Mouse (Mus musculus): Measurements from ENCODE around the gene Fbh1. TPM values are rescaled to one million over a fixed set of nuclear protein-coding genes. Genes with fewer than 3 reads are reported as not detected.

The Fbh1 gene
- polyA plus RNA-seq, 1 experiment from 2014 or later = 112 TPM

GRCm38 (mm10) chr2:11766485-11767160 is 10.8 kb downstream of the Fbh1 start:
- 78% methylated on average over 5 of the region's 5 CpGs for WGBS

GRCm38 (mm10) chr2:11765694-11766093 is 11.7 kb downstream of the Fbh1 start:
- WGBS = 90% methylated on average over 4 of the region's 4 CpGs
- Histone ChIP-seq H3K4me1 (no peaks in the 10 kb centered on the region), H3K27me3 (ENCODE audit: low read depth, poor library complexity, severe bottlenecking) (no peaks in the 10 kb centered on the region), H3K9me3 (replicated peaks) (no peaks in the 10 kb centered on the region), H3K36me3 (peaks cover 90% of the 10 kb centered on the region), H3K27ac (replicated peaks) (no peak overlapping the region), H3K4me3 (no peak overlapping the region)
- DNase-seq (ENCODE audit: low spot score) = no peak

More at GRCm38 (mm10) chr2:11766485-11767160, 10.8 kb downstream of the Fbh1 start:
- Histone ChIP-seq H3K4me1 (no peaks in the 10 kb centered on the region), H3K36me3 (peaks cover 80% of the 10 kb centered on the region), H3K27ac (replicated peaks) (no peak overlapping the region), H3K27me3 (ENCODE audit: low read depth, poor library complexity, severe bottlenecking) (no peaks in the 10 kb centered on the region), H3K4me3 (no peak overlapping the region), H3K9me3 (replicated peaks) (no peaks in the 10 kb centered on the region)
- no peak for DNase-seq (ENCODE audit: low spot score)

DNA sequence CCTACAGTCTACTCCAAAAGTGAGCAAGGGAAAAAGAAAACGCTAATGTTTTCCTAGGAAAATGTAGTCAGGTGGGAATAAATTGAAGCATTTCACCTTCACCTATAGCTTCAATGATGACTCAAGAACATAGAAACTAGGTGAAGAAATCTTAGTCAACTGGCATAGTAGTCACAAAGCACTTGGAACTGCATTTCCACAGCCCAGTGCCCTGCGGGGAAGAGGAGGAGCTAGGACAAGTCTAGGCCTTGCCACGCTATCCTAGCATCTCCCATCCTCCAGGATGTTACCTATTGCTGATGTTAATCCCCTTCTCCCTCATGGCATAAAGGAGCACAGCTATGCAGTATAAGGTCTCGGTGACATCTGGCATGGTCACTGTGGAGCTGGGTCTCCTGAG is 14.8 kb downstream of the Fbh1 start:
- no peaks in the 10 kb centered on the region for H3K9me3 ChIP-seq (replicated peaks)
- 92% methylated on average over 4 of the region's 4 CpGs for WGBS
- DNase-seq (ENCODE audit: low spot score) = no peak
- peaks cover 100% of the 10 kb centered on the region for H3K36me3 ChIP-seq
- no peak overlapping the region for H3K27ac ChIP-seq (replicated peaks)
- no peaks in the 10 kb centered on the region for H3K4me1 ChIP-seq
- no peaks in the 10 kb centered on the region for H3K27me3 ChIP-seq (ENCODE audit: low read depth, poor library complexity, severe bottlenecking)
- H3K4me3 ChIP-seq = no peak overlapping the region

DNA sequence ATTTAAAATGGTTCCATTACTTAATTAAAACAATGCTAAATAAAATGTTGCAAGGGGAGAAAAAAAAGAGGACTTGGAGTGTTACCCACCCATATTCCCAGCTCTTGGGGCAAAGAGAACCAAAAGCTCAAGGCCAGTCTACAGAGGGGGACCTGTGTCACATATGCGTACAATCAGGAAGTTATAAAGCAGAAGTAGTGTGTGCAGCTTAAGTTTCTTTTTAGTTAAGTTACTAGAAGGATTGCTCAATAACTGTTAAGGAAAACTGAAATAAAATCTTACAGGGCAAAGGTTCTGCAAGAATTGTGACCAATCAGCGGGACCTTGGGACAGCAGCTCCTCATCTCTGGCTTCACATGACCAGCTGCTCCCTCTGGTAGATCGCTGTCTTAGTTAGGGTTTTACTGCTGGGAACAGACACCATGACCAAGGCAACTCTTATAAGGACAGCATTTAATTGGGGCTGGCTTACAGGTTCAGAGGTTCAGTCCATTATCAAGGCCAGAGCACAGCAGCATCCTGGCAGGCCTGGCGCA is 37.8 kb downstream of the Fbh1 start:
- DNase-seq (ENCODE audit: low spot score) = no peak
- Histone ChIP-seq H3K36me3 (peaks cover 65% of the 10 kb centered on the region), H3K4me3 (no peak overlapping the region), H3K4me1 (no peaks in the 10 kb centered on the region), H3K27ac (replicated peaks) (no peak overlapping the region), H3K27me3 (ENCODE audit: low read depth, poor library complexity, severe bottlenecking) (no peaks in the 10 kb centered on the region), H3K9me3 (replicated peaks) (no peaks in the 10 kb centered on the region)
- 92% methylated on average over 4 of the region's 4 CpGs for WGBS

DNA sequence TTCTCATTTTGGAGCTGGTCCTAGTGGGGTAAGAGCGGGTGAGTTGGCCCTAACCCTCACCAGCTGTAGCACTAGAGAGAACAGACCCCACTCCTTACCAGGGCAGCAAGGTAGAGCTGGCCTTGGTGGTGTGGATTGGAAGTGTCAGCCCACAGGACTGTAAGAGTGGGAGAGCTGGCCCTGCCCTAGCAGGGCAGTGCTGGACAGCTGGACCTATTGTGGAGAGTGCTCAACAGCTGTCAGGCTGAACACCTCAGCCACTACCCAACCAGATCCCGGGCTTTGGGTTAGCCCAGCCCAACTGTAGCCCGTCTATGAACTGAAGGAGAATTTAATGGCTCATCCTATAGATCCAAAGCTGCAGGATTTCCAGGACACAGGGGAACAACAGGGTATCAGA is 38.6 kb downstream of the Fbh1 start:
- H3K36me3 ChIP-seq = peaks cover 57% of the 10 kb centered on the region

DNA sequence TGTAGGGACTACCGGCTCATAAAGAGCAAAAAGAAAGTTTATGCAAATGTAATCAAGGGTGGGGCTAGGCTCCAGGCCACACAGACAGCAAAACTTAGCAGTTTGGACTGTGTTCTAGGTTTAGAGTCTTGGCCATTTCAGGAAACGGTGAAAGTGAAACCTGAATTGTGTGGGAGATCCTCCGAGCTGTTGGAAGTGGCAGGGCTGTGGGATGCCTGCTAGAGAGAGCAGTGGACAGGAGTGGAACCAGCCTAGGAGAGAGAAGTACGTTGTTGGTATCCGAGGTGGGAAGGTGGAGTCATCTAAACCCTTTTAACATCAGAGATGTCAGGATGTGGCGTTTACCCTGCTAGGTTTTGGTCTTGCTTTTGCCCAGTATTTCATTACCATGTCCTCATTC is 41.5 kb downstream of the Fbh1 start:
- Histone ChIP-seq H3K4me3 (no peak overlapping the region), H3K4me1 (no peaks in the 10 kb centered on the region), H3K27ac (replicated peaks) (no peak overlapping the region), H3K9me3 (replicated peaks) (no peaks in the 10 kb centered on the region), H3K36me3 (peaks cover 28% of the 10 kb centered on the region), H3K27me3 (ENCODE audit: low read depth, poor library complexity, severe bottlenecking) (no peaks in the 10 kb centered on the region)
- DNase-seq (ENCODE audit: low spot score) = no peak
- 94% methylated on average over 6 of the region's 6 CpGs for WGBS

More for the DNA sequence above, 38.6 kb downstream of the Fbh1 start:
- H3K4me1 ChIP-seq = no peaks in the 10 kb centered on the region
- no peaks in the 10 kb centered on the region for H3K27me3 ChIP-seq (ENCODE audit: low read depth, poor library complexity, severe bottlenecking)
- no peak overlapping the region for H3K4me3 ChIP-seq
- no peaks in the 10 kb centered on the region for H3K9me3 ChIP-seq (replicated peaks)
- DNase-seq (ENCODE audit: low spot score) = no peak
- 87% methylated on average over 3 of the region's 3 CpGs for WGBS
- no peak overlapping the region for H3K27ac ChIP-seq (replicated peaks)

- Histone ChIP-seq H3K36me3 (peaks cover 2% of the 10 kb centered on the region; the same call in 1 of the 2 replicates), H3K4me3 (no peak overlapping the region), H3K27ac (replicated peaks) (no peak overlapping the region), H3K9me3 (replicated peaks) (no peaks in the 10 kb centered on the region), H3K4me1 (no peaks in the 10 kb centered on the region), H3K27me3 (ENCODE audit: low read depth, poor library complexity, severe bottlenecking) (no peaks in the 10 kb centered on the region)
- no peak for DNase-seq (ENCODE audit: low spot score)
- WGBS = 80% methylated on average over 5 of the region's 5 CpGs
Observed at GRCm38 (mm10) chr2:11732978-11733377, 44.4 kb downstream of the Fbh1 start.

DNA sequence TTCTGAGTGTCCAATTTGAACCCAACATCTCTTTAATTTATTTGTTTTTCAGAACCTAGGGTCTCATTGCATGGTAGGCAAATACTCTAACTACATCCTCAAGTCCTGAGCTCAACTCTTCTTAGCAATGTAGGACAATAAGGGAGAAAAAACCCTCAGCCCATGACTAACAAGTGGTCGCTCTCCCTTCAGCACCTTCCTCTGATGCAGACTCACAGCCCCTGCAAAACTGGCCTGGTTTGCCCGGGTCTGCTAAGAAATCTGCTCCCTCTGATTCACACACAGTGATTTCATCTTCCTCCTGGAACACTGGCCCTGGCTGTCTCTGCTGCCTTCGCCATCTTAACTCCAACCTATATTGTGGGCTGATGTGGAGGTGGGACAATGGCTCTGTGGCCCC is 48.3 kb downstream of the Fbh1 start:
- Histone ChIP-seq H3K27me3 (ENCODE audit: low read depth, poor library complexity, severe bottlenecking) (no peaks in the 10 kb centered on the region), H3K4me3 (no peak overlapping the region), H3K36me3 (no peaks in the 10 kb centered on the region), H3K4me1 (no peaks in the 10 kb centered on the region), H3K27ac (replicated peaks) (no peak overlapping the region), H3K9me3 (replicated peaks) (no peaks in the 10 kb centered on the region)
- no peak for DNase-seq (ENCODE audit: low spot score)
- 65% methylated on average over 3 of the region's 3 CpGs for WGBS

- no peak overlapping the region for H3K4me3 ChIP-seq
- no peaks in the 10 kb centered on the region for H3K9me3 ChIP-seq (replicated peaks)
- H3K27ac ChIP-seq (replicated peaks) = no peak overlapping the region
- WGBS = 91% methylated on average over 5 of the region's 5 CpGs
- no peaks in the 10 kb centered on the region for H3K36me3 ChIP-seq
- no peaks in the 10 kb centered on the region for H3K4me1 ChIP-seq
- H3K27me3 ChIP-seq (ENCODE audit: low read depth, poor library complexity, severe bottlenecking) = no peaks in the 10 kb centered on the region
- no peak for DNase-seq (ENCODE audit: low spot score)
Observed at GRCm38 (mm10) chr2:11727574-11727973, 49.8 kb downstream of the Fbh1 start.

GRCm38 (mm10) chr2:11722564-11722963 is 54.8 kb downstream of the Fbh1 start:
- no peaks in the 10 kb centered on the region for H3K36me3 ChIP-seq
- no peak overlapping the region for H3K4me3 ChIP-seq
- no peak overlapping the region for H3K27ac ChIP-seq (replicated peaks)
- H3K4me1 ChIP-seq = no peaks in the 10 kb centered on the region
- 94% methylated on average over 9 of the region's 9 CpGs for WGBS
- DNase-seq (ENCODE audit: low spot score) = no peak
- no peaks in the 10 kb centered on the region for H3K9me3 ChIP-seq (replicated peaks)
- no peaks in the 10 kb centered on the region for H3K27me3 ChIP-seq (ENCODE audit: low read depth, poor library complexity, severe bottlenecking)

- Histone ChIP-seq H3K4me3 (no peak overlapping the region), H3K27me3 (ENCODE audit: low read depth, poor library complexity, severe bottlenecking) (no peaks in the 10 kb centered on the region), H3K9me3 (replicated peaks) (no peaks in the 10 kb centered on the region), H3K27ac (replicated peaks) (no peak overlapping the region), H3K4me1 (no peaks in the 10 kb centered on the region), H3K36me3 (no peaks in the 10 kb centered on the region)
- no peak for DNase-seq (ENCODE audit: low spot score)
- 81% methylated on average over 2 of the region's 2 CpGs for WGBS
Observed at GRCm38 (mm10) chr2:11718573-11718972, 58.8 kb downstream of the Fbh1 start.

DNA sequence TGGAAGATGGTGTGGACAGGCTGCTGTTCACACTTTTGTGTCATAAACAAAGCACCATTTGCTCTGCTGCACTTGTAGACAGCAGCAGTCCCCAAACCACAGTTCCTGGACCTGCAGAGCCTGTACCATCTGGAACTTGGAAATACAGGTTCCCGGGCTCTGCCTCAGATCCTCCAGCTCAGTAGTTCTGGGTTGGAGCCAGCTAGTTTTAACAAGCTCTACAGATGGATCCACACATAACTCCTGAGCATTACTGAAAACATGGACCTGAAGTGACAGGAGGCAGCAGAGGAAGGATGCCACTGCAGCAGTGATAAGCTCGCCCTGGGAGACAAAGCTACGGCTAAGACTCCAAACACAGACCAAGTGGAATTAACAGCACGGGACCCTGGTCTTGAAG is 62.8 kb downstream of the Fbh1 start:
- DNase-seq (ENCODE audit: low spot score) = no peak
- no peaks in the 10 kb centered on the region for H3K9me3 ChIP-seq (replicated peaks)
- H3K4me3 ChIP-seq = no peak overlapping the region
- no peaks in the 10 kb centered on the region for H3K27me3 ChIP-seq (ENCODE audit: low read depth, poor library complexity, severe bottlenecking)
- H3K27ac ChIP-seq (replicated peaks) = no peak overlapping the region
- H3K36me3 ChIP-seq = no peaks in the 10 kb centered on the region
- WGBS = 82% methylated on average over 4 of the region's 4 CpGs
- H3K4me1 ChIP-seq = no peaks in the 10 kb centered on the region

GRCm38 (mm10) chr2:11713021-11713420 is 64.4 kb downstream of the Fbh1 start:
- Histone ChIP-seq H3K4me3 (no peak overlapping the region), H3K36me3 (no peaks in the 10 kb centered on the region), H3K27me3 (ENCODE audit: low read depth, poor library complexity, severe bottlenecking) (peaks cover 9% of the 10 kb centered on the region), H3K9me3 (replicated peaks) (no peaks in the 10 kb centered on the region), H3K27ac (replicated peaks) (no peak overlapping the region), H3K4me1 (no peaks in the 10 kb centered on the region)
- WGBS = 78% methylated on average over 3 of the region's 3 CpGs
- no peak for DNase-seq (ENCODE audit: low spot score)
